Mouse (Mus musculus) T-helper 17 cell (primary cell): ENCODE measurements around the gene Zbtb45.

Experiments used
- in situ Hi-C, 2 experiments: fragments of 300-600 bp; cut with MboI, MseI; formaldehyde crosslinking; loops; 1 replicate in 1 of 2; 2 replicates in 1 of 2; pipeline ENCODE4 v1.15.1; 2025; ENCODE audit warnings: high pct_unique_total_duplicates in 2 of 2

Gene Zbtb45

DNA sequence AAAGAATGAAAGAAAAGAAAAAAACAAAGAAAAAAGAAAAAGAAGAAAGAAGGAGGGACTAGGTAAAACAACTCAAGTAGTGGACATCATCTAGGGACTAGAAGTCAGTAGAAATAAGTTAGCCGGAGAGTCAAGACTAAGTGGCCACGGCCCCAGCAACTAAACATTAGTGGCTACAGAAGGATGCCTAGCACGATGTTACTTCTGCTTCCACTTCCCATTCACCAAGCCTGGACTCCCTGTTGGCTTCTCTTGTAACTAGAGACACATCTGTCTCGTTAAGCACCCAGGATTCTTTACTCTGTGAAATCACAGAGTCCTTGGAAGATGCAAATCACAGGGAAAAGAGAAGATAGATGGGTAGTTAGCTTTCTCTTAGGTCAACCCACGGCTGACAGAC is 52.3 kb downstream of the Zbtb45 start:
- in situ Hi-C loops, result no loop called here

DNA sequence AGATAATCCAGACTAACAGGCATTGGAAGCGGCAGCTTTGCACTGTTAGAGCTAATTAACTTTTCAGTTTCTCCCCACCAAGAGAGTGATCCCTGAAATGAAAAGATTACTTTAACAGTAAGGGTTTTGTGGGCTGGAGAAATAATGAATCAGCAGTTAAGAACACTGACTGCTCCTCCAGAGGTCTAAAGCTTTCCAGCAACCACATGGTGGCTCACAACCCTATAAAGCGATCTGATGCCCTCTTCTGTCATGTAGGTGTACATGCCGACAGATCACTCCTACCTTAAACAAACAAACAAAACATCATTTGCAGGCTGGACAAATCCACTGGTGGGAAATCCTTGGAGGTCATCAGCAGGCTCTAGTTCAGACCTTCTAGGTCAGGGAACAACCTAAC is 54.9 kb downstream of the Zbtb45 start:
- in situ Hi-C loops, result loop anchor here in 1 of 2 experiments (5.0 kb wide), 1 partner anchor 52 kb away; no protein-coding TSS in a partner anchor
